Mouse (Mus musculus): Measurements from ENCODE around the gene Crls1.

DNA sequence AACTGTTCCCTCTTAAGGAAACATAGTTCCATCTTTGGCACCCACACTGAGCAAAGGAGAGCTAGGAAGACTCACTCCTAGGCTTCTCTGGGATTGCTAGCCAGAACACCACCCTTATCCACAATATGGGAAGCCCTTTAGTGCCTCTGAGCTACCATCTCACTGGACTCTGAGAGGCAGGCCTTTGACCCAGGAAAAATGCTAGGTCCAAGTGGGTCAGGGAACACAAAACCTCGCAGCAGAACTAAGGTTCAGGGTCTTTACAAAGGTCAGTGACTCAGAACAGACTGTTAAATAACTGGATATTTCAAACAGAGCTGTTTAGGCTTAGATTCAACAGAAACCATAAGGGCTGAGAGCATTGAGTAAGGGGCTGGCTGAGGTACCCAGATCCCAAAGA is 30.5 kb downstream of the Crls1 start:
- TF ChIP-seq CTCF (IDR thresholded peaks at IDR 0.05; ENCODE audit: extremely low read depth, insufficient read depth, low read length) (no peak), POLR2A (IDR thresholded peaks at IDR 0.05; ENCODE audit: extremely low read depth, insufficient read depth, low read length) (no peak)

All from cortical plate, adult 2 months (tissue).